Mouse (Mus musculus) T-helper 2 cell (primary cell): Measurements from ENCODE around the gene Negr1.

Experiments used
- in situ Hi-C: fragments of 300-600 bp; cut with MboI, MseI; formaldehyde crosslinking; loops from one replicate; pipeline ENCODE4 v1.15.1; 2025; ENCODE audit warnings: high pct_unique_total_duplicates

The Negr1 gene

DNA sequence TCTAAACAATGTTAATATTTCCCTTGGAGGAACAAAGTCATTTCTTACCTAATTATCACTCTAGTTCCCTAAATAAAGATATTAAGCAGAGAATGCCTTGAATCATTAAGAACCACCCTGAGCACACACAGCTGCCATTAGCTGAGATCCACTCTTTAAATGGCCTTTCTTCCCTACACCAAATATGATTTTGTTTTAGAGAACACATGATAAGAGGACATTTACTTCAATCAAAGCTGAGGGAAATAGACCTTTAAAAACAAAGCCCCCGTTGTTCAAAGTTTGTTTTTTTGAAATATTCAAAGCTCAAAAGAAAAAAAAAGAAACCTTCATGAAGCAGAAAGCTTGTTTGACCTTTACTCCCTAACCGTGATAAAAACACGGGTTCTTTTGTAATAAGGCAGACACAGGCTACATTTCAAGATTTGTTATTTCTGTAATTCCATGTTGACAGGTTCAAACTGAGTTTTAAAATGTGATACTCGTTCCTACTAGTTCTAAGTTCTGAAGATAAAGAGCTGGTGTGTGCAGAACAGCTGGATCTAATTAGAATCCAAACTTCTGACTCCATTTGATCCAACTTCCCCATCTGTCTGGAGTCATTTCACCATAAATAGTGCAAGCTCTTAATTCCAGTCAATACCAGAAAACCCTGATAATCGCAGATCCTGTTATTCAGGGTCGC lies 544.1 kb downstream of the Negr1 start:
- in situ Hi-C loops: no loop called here

DNA sequence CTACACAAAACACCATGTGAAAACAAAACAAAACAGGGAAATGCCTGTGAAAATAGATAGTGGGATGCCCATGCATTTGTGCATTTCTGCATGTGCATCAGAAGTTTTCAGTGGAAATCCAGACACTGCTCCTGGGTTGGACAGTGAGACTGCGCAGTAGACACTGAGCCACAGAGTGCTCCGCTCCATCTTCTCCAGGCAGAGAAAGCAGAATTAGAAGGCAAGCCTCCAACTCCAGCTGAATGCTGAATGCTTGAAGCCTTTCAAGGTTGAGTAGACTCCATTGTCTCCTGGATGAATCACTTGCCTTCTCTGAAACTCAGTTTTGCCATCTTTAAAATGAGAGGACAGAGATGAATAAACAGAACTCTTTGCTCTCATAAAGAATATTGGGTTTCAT lies 546.6 kb downstream of the Negr1 start:
- in situ Hi-C loops: no loop called here

DNA sequence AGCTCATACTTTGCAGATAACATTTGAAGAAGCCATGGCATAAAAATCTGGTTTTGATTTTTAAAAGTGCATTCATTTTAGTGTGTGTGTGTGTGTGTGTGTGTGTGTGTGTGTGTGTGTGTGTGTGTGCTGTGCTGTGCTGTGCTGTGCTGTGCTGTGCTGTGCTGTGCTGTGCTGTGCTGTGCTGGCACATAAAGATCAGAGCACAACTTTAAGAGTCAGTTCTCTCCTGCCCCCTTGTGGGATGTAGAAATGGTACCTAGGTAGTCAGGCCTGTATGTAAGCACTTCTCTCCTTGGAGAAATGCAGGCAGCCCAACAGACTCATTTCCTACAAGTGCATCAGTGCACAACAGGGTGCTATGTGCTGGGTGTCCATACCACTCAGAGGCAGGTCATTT lies 547.7 kb downstream of the Negr1 start:
- in situ Hi-C loops: no loop called here

DNA sequence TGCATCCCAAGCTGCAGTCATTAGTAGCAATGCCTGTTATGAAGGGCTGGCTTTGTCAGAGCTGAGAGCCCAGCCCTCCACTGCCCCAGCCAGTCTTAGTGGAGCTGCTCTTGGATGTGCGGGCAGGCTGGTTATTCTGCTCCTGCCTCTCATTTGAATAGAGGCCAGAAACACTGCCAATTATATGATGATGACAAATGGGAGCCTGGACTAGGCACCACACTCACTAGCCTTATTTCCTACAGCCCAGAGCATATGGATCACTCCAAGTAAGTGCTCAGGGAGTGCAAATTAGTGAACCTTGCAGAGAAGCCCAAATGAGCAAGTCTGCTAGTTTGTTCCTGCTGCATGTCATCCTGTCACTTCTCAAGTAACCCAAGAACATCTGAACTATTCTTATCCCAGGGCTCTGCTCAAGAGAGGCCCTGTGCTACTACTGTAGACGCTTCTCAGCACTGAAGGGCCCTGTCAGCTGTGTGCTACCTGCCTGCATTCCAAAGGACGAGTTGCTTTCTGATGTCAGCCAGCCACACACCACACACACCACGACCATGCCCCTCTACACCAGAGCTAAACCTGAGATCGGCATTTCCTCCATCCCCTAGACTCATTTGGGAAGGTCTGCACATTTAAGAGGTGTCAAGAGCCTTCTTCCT lies 553.6 kb downstream of the Negr1 start:
- in situ Hi-C loops: no loop called here

- in situ Hi-C loops: no loop called here
Measured at GRCm38 (mm10) chr3:157116024-157116423, 554.4 kb downstream of the Negr1 start.

- in situ Hi-C loops: no loop called here
Measured at GRCm38 (mm10) chr3:157119916-157120315, 558.3 kb downstream of the Negr1 start.

- in situ Hi-C loops: no loop called here
Measured at GRCm38 (mm10) chr3:157146124-157146855, 584.7 kb downstream of the Negr1 start.

DNA sequence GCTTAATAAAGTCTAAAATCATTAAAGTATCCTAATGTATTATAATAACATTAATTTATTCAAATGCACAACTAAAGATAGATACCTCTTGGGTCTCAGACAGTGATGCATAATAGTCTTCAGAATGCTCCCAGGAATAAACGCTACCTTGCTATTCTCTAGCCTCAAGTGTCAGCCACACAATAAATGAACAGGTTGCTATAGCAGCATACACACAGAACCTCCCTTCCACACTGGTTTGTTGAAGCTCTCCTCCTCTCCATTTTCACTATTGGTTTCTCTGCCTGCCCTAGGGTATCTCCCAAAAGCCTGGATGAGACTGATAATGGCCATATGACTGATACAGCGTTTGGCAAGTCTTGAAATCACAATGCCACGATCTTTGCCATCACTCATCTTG lies 593.3 kb downstream of the Negr1 start:
- in situ Hi-C loops: no loop called here

DNA sequence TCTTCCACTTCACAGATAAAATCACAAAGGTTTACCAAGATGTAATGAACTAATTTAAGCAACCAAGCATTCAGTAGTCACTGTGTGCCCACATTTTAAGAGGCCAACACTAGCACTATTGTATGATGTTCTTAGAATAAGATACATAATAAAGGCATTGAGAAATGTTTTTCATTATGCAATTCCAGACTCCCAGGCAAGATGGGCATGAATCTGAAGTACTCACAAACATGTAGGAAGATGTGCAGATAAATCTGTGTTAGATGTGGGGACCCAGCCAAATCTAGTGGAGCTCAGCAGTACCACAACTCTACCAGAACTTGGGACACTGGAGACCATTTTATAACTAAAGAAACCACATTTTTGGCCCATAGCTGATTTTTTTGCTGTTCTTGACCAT lies 593.9 kb downstream of the Negr1 start:
- in situ Hi-C loops: no loop called here

GRCm38 (mm10) chr3:157164840-157165595 lies 603.4 kb downstream of the Negr1 start:
- in situ Hi-C loops: no loop called here

- in situ Hi-C loops: no loop called here
Measured at GRCm38 (mm10) chr3:157181975-157182374, 620.4 kb downstream of the Negr1 start.

GRCm38 (mm10) chr3:157188939-157189725 lies 627.5 kb downstream of the Negr1 start:
- in situ Hi-C loops: no loop called here

GRCm38 (mm10) chr3:157189834-157190233 lies 628.2 kb downstream of the Negr1 start:
- in situ Hi-C loops: no loop called here

- in situ Hi-C loops: no loop called here
Measured at GRCm38 (mm10) chr3:157190551-157190950, 629.0 kb downstream of the Negr1 start.

DNA sequence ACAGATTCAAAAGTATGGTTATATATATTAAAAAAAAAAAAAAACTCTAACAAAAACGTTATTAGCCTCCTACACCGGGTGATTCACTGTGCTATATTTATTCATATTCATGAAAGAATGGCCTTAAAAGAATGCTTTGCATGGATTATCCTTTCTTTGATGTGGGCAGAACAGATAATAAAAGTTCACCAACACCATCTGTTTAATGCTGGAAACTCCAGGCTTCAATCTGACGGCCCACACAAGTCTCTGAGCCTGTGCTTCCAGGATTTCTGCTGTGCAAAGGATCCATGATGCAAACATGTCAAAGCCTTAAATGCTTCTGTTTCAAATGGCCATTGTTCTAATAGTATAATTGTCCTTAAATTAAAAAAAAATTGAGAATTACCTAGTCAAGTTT lies 630.4 kb downstream of the Negr1 start:
- in situ Hi-C loops: no loop called here

GRCm38 (mm10) chr3:157193141-157193540 lies 631.5 kb downstream of the Negr1 start:
- in situ Hi-C loops: no loop called here

DNA sequence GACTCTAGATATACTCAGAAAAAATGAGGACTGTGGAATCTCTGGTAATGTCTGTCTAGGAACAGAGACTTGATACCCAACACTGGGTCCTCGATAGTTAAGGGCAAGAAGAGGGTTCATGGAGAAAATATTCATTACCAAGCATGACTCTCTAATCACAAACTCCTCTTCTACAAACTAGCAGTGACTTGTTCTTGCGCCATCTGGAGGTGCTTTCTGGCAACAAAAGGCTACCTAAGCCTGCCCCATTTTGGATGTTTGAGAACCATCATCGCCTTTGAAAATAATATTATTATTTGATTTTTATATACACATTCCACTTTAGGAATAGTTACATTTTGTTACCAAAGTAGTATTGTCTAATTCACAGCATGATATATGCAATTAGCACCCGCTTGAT lies 637.1 kb downstream of the Negr1 start:
- in situ Hi-C loops: no loop called here

DNA sequence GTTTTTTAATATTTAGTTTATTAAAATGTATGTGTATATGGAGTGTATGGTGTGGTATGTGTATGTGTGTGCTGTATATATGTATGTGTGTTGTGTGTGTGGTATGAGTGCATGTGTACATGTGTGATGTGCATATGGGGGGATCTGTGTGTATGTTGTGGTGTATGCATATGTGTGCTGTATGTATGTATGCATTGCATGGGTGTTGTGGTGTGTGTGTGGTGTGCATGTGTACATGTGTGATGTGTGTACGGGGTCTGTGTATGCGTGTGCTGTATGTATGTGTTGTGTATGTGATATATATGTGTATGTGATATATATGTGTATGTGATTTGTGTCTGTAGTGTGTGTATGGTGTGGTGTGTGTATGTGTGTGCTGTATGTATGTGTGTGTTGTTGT lies 640.1 kb downstream of the Negr1 start:
- in situ Hi-C loops: no loop called here

- in situ Hi-C loops: no loop called here
Measured at GRCm38 (mm10) chr3:157203573-157203972, 642.0 kb downstream of the Negr1 start.

DNA sequence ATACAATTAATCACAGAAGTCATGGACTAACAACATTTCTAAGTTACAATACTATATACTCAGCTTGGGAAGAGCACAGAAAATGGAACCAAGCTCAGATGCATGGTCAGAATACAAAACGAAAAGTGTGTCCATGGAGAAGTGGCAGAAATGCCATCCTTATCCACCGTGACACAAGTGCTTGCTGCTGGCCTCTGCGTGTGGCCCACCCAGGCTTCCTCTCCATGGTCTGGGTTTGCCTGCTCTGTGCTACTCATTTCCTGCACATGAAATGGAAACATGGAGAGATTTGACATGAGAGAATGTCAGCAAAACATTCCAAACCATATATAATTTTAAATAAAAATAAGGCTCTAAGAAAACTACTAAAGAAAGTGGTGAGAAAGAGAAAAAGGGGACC lies 645.2 kb downstream of the Negr1 start:
- in situ Hi-C loops: no loop called here

GRCm38 (mm10) chr3:157208966-157209365 lies 647.4 kb downstream of the Negr1 start:
- in situ Hi-C loops: no loop called here
